Mouse (Mus musculus) bone marrow macrophage, adult 2 months (primary cell): Measurements from ENCODE around the gene Agap3. TPM values are rescaled to one million over a fixed set of nuclear protein-coding genes. Genes with fewer than 3 reads are reported as not detected.

Experiments
- H3K27ac ChIP-seq: 2 replicates; pipeline ENCODE4 v1.5.1; 2012; ENCODE audit warnings: low read depth, low read length; ENCODE audit not compliant: insufficient read depth
- H3K4me1 ChIP-seq: 2 replicates; pipeline ENCODE4 v1.6.1; 2012; ENCODE audit warnings: low read length; ENCODE audit not compliant: control insufficient read depth, insufficient read depth
- H3K4me3 ChIP-seq: 2 replicates; pipeline ENCODE4 v1.5.1; 2012; ENCODE audit warnings: mild to moderate bottlenecking, low read length, moderate library complexity; ENCODE audit not compliant: insufficient read depth
- CTCF ChIP-seq: IDR thresholded peaks from 2 replicates; pipeline ENCODE4 v1.5.1; 2012; ENCODE audit warnings: low read depth, mild to moderate bottlenecking, low read length, moderate library complexity
- POLR2A ChIP-seq: IDR thresholded peaks from 2 replicates; pipeline ENCODE4 v1.6.1; 2012; ENCODE audit warnings: mild to moderate bottlenecking, low read depth, low read length, borderline replicate concordance
- polyA plus RNA-seq: library from polyadenylated mRNA; stranded (reverse); fragments of >200 nt; gene quantifications from 2 replicates; pipeline ENCODE4 v1.2.4, GENCODE M21; 2012; ENCODE audit not compliant: missing spikeins, insufficient read depth, insufficient read length

The Agap3 gene
- polyA plus RNA-seq, 1 experiment: 77.7 TPM

DNA sequence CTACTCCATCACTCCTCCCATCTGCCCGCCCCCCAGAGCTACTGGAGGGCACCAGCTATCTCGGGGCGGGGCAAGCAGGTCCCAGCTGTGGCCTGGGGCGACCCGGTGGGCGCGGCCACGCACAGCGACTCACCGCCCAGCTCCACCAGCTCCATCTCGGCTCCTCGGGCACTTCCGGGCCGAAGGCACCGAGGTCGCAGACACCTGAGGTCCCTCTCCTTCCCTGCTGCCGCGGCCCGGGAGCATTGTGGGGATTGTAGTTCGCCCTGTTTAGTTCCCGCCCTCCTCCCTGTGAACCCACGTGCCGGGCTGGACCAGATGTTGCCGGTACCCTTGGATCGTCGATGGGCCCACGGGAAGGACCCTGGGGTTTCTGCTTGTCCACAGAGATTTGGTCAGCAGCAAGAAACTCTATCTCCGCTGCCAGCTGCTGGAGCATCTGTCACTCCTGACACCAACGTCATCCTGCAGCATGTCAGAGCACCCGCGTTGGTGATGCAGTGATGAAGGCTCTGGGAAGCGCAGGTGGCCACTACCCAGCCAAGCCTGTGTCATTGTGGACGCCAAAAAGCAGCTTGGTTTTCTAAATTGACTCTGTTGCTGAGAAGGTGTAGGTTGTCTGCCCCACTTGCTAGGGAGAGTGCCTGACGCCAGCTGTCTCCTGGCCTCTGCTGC, 4.2 kb upstream of the Agap3 start, which contains the start of gene Tmub1:
Tmub1 (minus strand) TSS at position 231 of the 675 bp plus-strand sequence.
- H3K27ac ChIP-seq: no peak within 1 kb of the TSS
- H3K4me1 ChIP-seq: peaks cover 16% of the 10 kb centered on the region
- TF ChIP-seq POLR2A (no peak), CTCF (no peak)
- H3K4me3 ChIP-seq: peak within 1 kb of the TSS; percentile 63

- Histone ChIP-seq H3K4me1 (peaks cover 31% of the 10 kb centered on the region), H3K27ac (peak overlapping the region; percentile 77), H3K4me3 (peak overlapping the region; percentile 98)
- peak; percentile 50 for TF ChIP-seq POLR2A
- no peak for TF ChIP-seq CTCF
Observed at GRCm38 (mm10) chr5:24451264-24452029, 530 bp upstream of the Agap3 start.

- peak overlapping the region; percentile 98 for H3K4me3 ChIP-seq
- peaks cover 32% of the 10 kb centered on the region for H3K4me1 ChIP-seq
- H3K27ac ChIP-seq: peak overlapping the region; percentile 81
- TF ChIP-seq CTCF (no peak), POLR2A (no peak)
Observed at GRCm38 (mm10) chr5:24452691-24453233, 785 bp downstream of the Agap3 start.

DNA sequence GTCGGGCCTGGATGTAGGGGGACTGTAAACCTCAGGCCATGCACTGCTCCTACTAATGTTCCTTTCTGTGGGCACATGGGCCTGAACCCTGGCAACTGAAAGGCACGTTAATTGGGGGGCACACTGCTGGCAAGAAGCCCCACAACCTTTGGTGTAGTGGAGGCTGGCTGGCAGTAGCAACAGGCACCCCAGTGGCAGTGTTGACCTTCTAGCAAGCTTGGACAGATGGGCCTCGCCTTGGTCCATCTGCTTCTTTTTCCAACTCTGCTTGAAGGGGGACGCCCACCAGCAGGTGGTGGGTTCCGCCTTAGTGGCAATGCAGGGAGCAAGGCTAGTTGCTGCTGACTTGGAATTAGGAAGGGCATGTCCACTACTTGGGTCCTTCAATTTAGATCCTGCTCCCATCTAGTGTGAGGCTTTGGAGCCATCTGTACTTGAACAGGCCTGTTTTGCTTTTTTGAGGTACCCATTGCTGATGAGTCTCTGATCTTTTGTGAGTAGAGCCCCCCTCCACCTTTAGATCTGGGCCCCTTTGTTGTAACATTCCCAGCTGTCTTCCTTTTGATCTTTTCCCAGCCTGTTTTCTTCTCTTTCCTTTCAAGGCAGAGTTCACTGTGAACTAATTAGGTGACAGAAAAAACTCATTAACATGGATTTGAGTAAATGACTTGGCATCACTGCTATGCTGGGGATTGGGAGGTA, 1.5 kb downstream of the Agap3 start:
- peak overlapping the region; percentile 98 for H3K4me3 ChIP-seq
- TF ChIP-seq CTCF: no peak
- TF ChIP-seq POLR2A: no peak
- peaks cover 30% of the 10 kb centered on the region for H3K4me1 ChIP-seq
- H3K27ac ChIP-seq: peak overlapping the region; percentile 81

DNA sequence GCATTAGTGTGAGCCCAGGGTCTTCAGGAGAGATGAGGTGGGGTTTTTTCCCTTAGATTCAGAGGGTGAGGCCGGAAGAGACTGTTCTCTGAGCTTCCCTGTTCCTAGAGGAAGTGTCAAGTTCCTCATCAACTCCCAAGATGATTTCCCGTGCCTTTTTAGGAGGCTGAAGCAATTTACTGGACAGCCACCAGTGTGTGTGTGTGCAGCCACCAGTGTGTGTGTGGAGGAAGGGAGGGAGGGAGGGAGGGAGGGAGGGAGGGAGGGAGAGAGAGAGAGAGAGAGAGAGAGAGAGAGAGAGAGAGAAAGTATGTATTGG, 2.0 kb downstream of the Agap3 start:
- Histone ChIP-seq H3K4me1 (peaks cover 30% of the 10 kb centered on the region), H3K4me3 (peak overlapping the region; percentile 98), H3K27ac (peak overlapping the region; percentile 81)
- TF ChIP-seq CTCF: no peak
- no peak for TF ChIP-seq POLR2A

GRCm38 (mm10) chr5:24455076-24455475, 3.1 kb downstream of the Agap3 start:
- H3K4me1 ChIP-seq: peaks cover 30% of the 10 kb centered on the region
- H3K27ac ChIP-seq: no peak overlapping the region
- TF ChIP-seq POLR2A (no peak), CTCF (no peak)
- H3K4me3 ChIP-seq: no peak overlapping the region

- Histone ChIP-seq H3K27ac (no peak overlapping the region), H3K4me1 (peaks cover 30% of the 10 kb centered on the region), H3K4me3 (no peak overlapping the region)
- TF ChIP-seq POLR2A (no peak), CTCF (no peak)
Observed at GRCm38 (mm10) chr5:24455613-24456012, 3.6 kb downstream of the Agap3 start.

DNA sequence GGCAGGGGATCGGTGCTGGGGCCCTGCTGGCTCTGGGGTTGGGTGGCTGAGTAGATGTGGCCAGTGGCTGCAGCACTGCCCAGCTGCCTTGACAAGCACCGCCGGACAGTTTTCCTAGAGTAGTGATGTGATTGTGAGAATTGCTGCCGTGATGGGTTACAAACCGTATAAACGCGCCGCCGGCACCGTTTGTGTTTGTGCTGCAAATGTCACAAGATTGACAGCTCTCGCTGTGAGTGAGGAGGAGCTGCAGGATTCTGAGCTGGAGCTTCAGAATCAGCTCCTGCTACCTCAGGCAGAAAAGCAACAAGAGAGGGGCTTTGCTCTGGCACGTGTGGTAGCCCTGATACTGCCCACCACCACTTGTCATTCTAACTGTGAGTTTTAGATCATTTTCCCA, 14.8 kb downstream of the Agap3 start:
- peaks cover 20% of the 10 kb centered on the region for H3K4me1 ChIP-seq

GRCm38 (mm10) chr5:24470600-24470999, 18.6 kb downstream of the Agap3 start:
- TF ChIP-seq CTCF (peak; percentile 65; the same call in 1 of the 2 replicates), POLR2A (no peak)
- peaks cover 1% of the 10 kb centered on the region for H3K4me1 ChIP-seq
- no peak overlapping the region for H3K4me3 ChIP-seq
- H3K27ac ChIP-seq: no peak overlapping the region

More for the DNA sequence above, 14.8 kb downstream of the Agap3 start:
- TF ChIP-seq CTCF: no peak
- TF ChIP-seq POLR2A: no peak
- Histone ChIP-seq H3K4me3 (no peak overlapping the region), H3K27ac (no peak overlapping the region)

DNA sequence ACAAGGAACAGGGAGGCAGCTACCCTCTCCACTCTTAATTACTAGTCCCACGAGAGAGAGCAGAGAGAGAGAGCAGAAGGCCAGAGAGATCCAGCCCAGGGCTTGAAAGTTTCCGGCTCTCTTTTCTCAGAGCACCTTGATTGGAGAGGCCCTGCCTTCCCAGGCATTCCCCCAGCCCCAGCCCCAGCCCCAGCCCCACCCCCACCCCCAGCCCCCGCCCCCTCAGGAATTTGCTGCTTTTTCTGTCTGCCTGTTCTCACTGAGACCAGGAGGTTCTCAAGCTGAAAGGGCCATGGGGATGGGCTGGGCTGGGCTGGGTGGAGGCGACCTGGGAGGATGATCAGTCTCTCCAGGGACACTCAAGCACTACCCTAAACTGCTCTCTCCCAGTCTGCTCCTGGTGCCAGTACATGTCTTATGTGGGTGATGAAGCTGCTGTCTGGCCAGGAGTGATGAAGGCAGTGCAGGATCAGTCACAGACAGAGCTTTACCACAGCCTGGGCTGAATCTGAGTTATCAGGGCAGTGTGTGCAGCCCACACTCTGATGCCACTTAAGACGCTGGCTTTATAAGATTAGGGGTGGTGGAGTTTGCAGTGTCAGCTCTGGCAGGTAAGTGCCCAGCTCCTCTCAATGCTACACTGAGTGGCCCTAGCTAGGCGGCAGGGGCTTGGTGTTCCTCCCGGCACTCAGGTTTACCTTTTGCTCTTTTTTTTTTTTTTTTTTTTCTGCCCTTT, 21.1 kb downstream of the Agap3 start:
- Histone ChIP-seq H3K27ac (no peak overlapping the region), H3K4me1 (no peaks in the 10 kb centered on the region), H3K4me3 (no peak overlapping the region)
- TF ChIP-seq POLR2A (no peak), CTCF (no peak)
